Mouse (Mus musculus): ENCODE results near the gene Olfr466. TPM values are rescaled to one million over a fixed set of nuclear protein-coding genes. Genes with fewer than 3 reads are reported as not detected.

Gene Olfr466
- total RNA-seq (2014; rRNA removed; ENCODE audit: low replicate concordance) (not detected in 2 replicates), polyA plus RNA-seq (2015; fragmentation: Nextera tagmentation; extraction: Ambion mirVana) (not detected in 2 replicates)

- WGBS: 64% methylated on average over 1 of the region's 1 CpGs
- H3K27me3 ChIP-seq (ENCODE audit: control insufficient read depth, insufficient read depth, low read length): no peaks in the 10 kb centered on the region
- no peak for ATAC-seq (ENCODE audit: insufficient read depth, low read depth)
- H3K4me3 ChIP-seq (ENCODE audit: low read depth, low read length): no peak within 1 kb of the TSS
- TF ChIP-seq EP300 (IDR thresholded peaks at IDR 0.05; ENCODE audit: low read depth) (no peak), CTCF (IDR thresholded peaks at IDR 0.05; ENCODE audit: low read depth) (no peak)
- H3K4me1 ChIP-seq (ENCODE audit: control insufficient read depth, insufficient read depth): no peaks in the 10 kb centered on the region
- H3K27ac ChIP-seq (ENCODE audit: low read depth): no peak within 1 kb of the TSS
- no peaks in the 10 kb centered on the region for H3K9me3 ChIP-seq (replicated peaks; ENCODE audit: control insufficient read depth, low read length)
- H3K36me3 ChIP-seq (replicated peaks; ENCODE audit: control insufficient read depth, insufficient read depth, low read length): no peaks in the 10 kb centered on the region
- H3K4me2 ChIP-seq (ENCODE audit: low read depth, low read length): no peak within 1 kb of the TSS
- H3K9ac ChIP-seq (replicated peaks; ENCODE audit: low read depth, low read length): no peak within 1 kb of the TSS
- DNase-seq (ENCODE audit: low spot score): no peak
Observed at GRCm38 (mm10) chr13:65149940-65150339, at the start of gene Olfr466. Gene Olfr466 (plus strand): TSS chr13:65150240.

DNA sequence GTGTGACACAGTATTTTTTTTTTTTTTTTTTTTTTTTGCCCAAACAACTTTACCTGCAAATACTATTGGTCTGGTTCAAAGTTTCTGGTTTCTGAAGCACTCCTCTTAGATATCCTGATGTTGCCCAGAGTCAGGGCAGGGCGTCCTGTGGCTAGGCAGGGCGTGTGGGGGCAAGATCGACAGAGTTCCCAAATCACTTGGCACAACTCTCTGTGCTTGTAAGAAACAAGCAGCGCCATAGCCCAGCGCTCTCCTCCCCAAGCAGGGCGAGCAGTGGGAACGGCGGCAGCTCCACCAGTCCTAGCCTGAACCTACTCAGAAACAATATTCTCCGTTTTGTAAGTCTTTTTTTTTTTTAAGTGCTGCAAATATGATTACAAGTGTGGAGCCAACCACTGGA, 49.4 kb upstream of the Olfr466 start:
- WGBS: 92% methylated on average over 9 of the region's 9 CpGs
- ATAC-seq (ENCODE audit: insufficient read depth, low read depth) (no peak), DNase-seq (ENCODE audit: low spot score) (no peak)
- no peak overlapping the region for H3K27ac ChIP-seq (ENCODE audit: low read depth)
- H3K9me3 ChIP-seq (replicated peaks; ENCODE audit: control insufficient read depth, low read length): no peaks in the 10 kb centered on the region
- H3K9ac ChIP-seq (replicated peaks; ENCODE audit: low read depth, low read length): no peak overlapping the region
- no peak overlapping the region for H3K4me3 ChIP-seq (ENCODE audit: low read depth, low read length)
- no peak overlapping the region for H3K4me2 ChIP-seq (ENCODE audit: low read depth, low read length)
- H3K27me3 ChIP-seq (ENCODE audit: control insufficient read depth, insufficient read depth, low read length): no peaks in the 10 kb centered on the region
- TF ChIP-seq CTCF (IDR thresholded peaks at IDR 0.05; ENCODE audit: low read depth) (no peak), EP300 (IDR thresholded peaks at IDR 0.05; ENCODE audit: low read depth) (no peak)
- no peaks in the 10 kb centered on the region for H3K4me1 ChIP-seq (ENCODE audit: control insufficient read depth, insufficient read depth)
- no peaks in the 10 kb centered on the region; the same call in 1 of the 2 replicates for H3K36me3 ChIP-seq (replicated peaks; ENCODE audit: control insufficient read depth, insufficient read depth, low read length)

DNA sequence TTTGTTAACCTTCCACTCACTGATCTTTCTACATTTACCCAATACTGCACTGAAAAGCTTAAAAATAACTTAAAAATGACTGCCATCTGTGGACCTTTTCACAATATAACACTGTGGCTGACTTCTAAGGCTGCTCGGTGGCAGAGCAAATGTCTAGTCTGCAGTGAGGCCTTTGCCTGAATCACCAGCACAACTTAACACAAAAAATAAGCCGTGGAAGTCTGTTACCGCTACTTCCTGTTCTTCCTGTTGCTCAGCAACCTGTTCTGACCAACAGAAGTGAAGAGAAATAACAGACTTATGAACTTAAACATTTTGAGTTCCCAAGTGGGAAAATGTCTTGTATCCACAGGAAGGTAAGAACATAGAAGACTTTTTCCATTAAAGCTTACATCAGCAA, 48.8 kb upstream of the Olfr466 start:
- H3K9ac ChIP-seq (replicated peaks; ENCODE audit: low read depth, low read length): no peak overlapping the region
- H3K27ac ChIP-seq (ENCODE audit: low read depth): no peak overlapping the region
- H3K4me1 ChIP-seq (ENCODE audit: control insufficient read depth, insufficient read depth): no peaks in the 10 kb centered on the region
- no peaks in the 10 kb centered on the region for H3K9me3 ChIP-seq (replicated peaks; ENCODE audit: control insufficient read depth, low read length)
- H3K27me3 ChIP-seq (ENCODE audit: control insufficient read depth, insufficient read depth, low read length): no peaks in the 10 kb centered on the region
- no peak for ATAC-seq (ENCODE audit: insufficient read depth, low read depth)
- no peak for DNase-seq (ENCODE audit: low spot score)
- no peak overlapping the region for H3K4me2 ChIP-seq (ENCODE audit: low read depth, low read length)
- no peak for TF ChIP-seq CTCF (IDR thresholded peaks at IDR 0.05; ENCODE audit: low read depth)
- no peak for TF ChIP-seq EP300 (IDR thresholded peaks at IDR 0.05; ENCODE audit: low read depth)
- no peak overlapping the region for H3K4me3 ChIP-seq (ENCODE audit: low read depth, low read length)
- H3K36me3 ChIP-seq (replicated peaks; ENCODE audit: control insufficient read depth, insufficient read depth, low read length): no peaks in the 10 kb centered on the region; the same call in 1 of the 2 replicates
- WGBS: 84% methylated on average over 3 of the region's 3 CpGs

DNA sequence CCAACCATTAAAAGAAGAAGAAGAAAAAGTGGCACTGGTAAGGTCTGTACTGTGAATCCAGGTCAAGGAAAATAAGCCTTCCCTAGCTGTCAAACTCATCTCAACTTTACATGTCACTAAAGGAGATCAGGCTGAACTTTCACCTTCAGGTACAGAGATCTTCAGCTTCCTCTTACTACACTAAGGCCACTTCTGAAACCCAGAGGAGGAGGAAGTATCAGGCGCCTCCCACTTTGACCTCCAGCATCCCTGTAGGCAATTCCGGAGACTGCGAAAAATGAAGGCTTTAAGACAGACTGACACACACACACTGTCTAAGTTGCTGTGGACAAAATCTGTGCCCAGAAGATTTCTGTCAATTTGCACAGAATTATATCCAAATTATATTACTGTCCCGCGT, 38.1 kb upstream of the Olfr466 start:
- 1% methylated on average over 5 of the region's 5 CpGs for WGBS
- no peak for TF ChIP-seq CTCF (IDR thresholded peaks at IDR 0.05; ENCODE audit: low read depth)
- no peak for TF ChIP-seq EP300 (IDR thresholded peaks at IDR 0.05; ENCODE audit: low read depth)
- Histone ChIP-seq H3K27me3 (ENCODE audit: control insufficient read depth, insufficient read depth, low read length) (no peaks in the 10 kb centered on the region), H3K36me3 (replicated peaks; ENCODE audit: control insufficient read depth, insufficient read depth, low read length) (no peaks in the 10 kb centered on the region), H3K9ac (replicated peaks; ENCODE audit: low read depth, low read length) (peak overlapping the region; percentile 98), H3K27ac (ENCODE audit: low read depth) (peak overlapping the region; percentile 93), H3K4me2 (ENCODE audit: low read depth, low read length) (peak overlapping the region; percentile 92), H3K4me1 (ENCODE audit: control insufficient read depth, insufficient read depth) (peaks cover 11% of the 10 kb centered on the region), H3K9me3 (replicated peaks; ENCODE audit: control insufficient read depth, low read length) (no peaks in the 10 kb centered on the region), H3K4me3 (ENCODE audit: low read depth, low read length) (peak overlapping the region; percentile 97)
- DNase-seq (ENCODE audit: low spot score) (peak; percentile 11), ATAC-seq (ENCODE audit: insufficient read depth, low read depth) (no peak)

DNA sequence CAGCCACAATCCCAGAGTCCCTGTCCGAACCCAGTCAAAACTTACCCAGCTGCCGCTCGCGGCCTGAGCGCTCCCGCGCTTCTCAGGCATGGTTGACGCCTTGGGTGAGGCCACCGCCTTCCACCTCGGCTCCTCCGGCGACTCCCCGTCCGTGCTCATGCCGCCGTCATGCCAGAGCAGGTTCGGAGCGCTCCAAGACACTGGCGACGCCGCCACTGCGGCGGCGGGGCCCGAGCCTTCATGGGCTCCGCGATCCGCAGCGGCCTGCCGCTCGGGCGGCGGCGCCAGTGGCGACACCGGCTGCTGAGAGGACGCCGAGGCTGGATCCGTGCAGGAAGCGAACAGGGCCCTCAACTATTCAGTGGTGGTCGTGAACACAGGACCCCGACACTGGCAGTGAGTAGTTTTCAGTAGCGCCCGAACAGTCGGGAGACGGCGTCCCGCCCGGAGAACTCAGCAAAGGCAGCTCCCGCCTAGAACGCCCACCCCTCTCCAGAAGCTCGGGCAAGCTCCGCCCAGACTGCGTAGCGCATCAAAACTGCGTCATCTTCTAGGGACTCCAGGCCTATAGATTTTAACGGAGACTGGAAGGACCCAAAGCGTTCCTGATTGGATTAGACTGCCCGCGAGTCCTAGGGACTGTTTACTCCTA, 37.5 kb upstream of the Olfr466 start, which contains the start of gene Mfsd14b:
TSS of gene Mfsd14b (minus strand) at position 517 of the 652 bp plus-strand sequence.
- Histone ChIP-seq H3K9ac (replicated peaks; ENCODE audit: low read depth, low read length) (peak within 1 kb of the TSS; percentile 98), H3K36me3 (replicated peaks; ENCODE audit: control insufficient read depth, insufficient read depth, low read length) (no peaks in the 10 kb centered on the region), H3K4me3 (ENCODE audit: low read depth, low read length) (peak within 1 kb of the TSS; percentile 97), H3K27me3 (ENCODE audit: control insufficient read depth, insufficient read depth, low read length) (no peaks in the 10 kb centered on the region), H3K9me3 (replicated peaks; ENCODE audit: control insufficient read depth, low read length) (no peaks in the 10 kb centered on the region), H3K4me2 (ENCODE audit: low read depth, low read length) (peak within 1 kb of the TSS; percentile 92), H3K4me1 (ENCODE audit: control insufficient read depth, insufficient read depth) (peaks cover 11% of the 10 kb centered on the region), H3K27ac (ENCODE audit: low read depth) (peak within 1 kb of the TSS; percentile 93)
- ATAC-seq (ENCODE audit: insufficient read depth, low read depth) (peak; percentile 99), DNase-seq (ENCODE audit: low spot score) (peak; percentile 96)
- WGBS: under 1% methylated on average over 60 of the region's 60 CpGs
- TF ChIP-seq CTCF (IDR thresholded peaks at IDR 0.05; ENCODE audit: low read depth) (no peak), EP300 (IDR thresholded peaks at IDR 0.05; ENCODE audit: low read depth) (no peak)

Data from heart, postnatal 0 days (tissue).